ENCODE assay signal across 7 mouse cellular contexts in genomic region chr17:46782341-46783221, GRCm38 (mm10). TPM values are rescaled to one million over a fixed set of nuclear protein-coding genes. Genes with fewer than 3 reads are reported as not detected.
DNase-seq lines count a peak whose midpoint lies in the region; ATAC-seq lines count a peak whose summit lies in the region.

TSS of gene Rpl7l1 (minus strand) at chr17:46782672.

- H3K4me3 ChIP-seq in embryonic facial prominence, embryonic 10.5 days = peak within 1 kb of the TSS; percentile 81
- peak within 1 kb of the TSS; percentile 78 for H3K4me3 ChIP-seq in limb, embryonic 10.5 days
- H3K4me3 ChIP-seq in midbrain, embryonic 13.5 days (replicated peaks) = peak within 1 kb of the TSS; percentile 72

- H3K4me2 ChIP-seq in midbrain, embryonic 13.5 days (replicated peaks) = peak within 1 kb of the TSS; percentile 75

- peak; percentile 92 for ATAC-seq in granulocyte monocyte progenitor cell, adult 5-6 weeks (replicated peaks; ENCODE audit: poor library complexity, severe bottlenecking)
- peak; percentile 96 for ATAC-seq in midbrain, embryonic 13.5 days

- peaks cover 38% of the 10 kb centered on the region for H3K36me3 ChIP-seq in embryonic facial prominence, embryonic 10.5 days (replicated peaks)
- peaks cover 37% of the 10 kb centered on the region for H3K36me3 ChIP-seq in limb, embryonic 10.5 days
- peaks cover 29% of the 10 kb centered on the region for H3K36me3 ChIP-seq in midbrain, embryonic 13.5 days

- no peaks in the 10 kb centered on the region for H3K27me3 ChIP-seq in embryonic facial prominence, embryonic 10.5 days (replicated peaks; ENCODE audit: low read depth, poor library complexity, severe bottlenecking)
- no peaks in the 10 kb centered on the region for H3K27me3 ChIP-seq in limb, embryonic 10.5 days (ENCODE audit: low read depth, poor library complexity, severe bottlenecking)
- no peaks in the 10 kb centered on the region for H3K27me3 ChIP-seq in midbrain, embryonic 13.5 days

- peaks cover 8% of the 10 kb centered on the region for H3K4me1 ChIP-seq in embryonic facial prominence, embryonic 10.5 days
- peaks cover 7% of the 10 kb centered on the region for H3K4me1 ChIP-seq in limb, embryonic 10.5 days
- H3K4me1 ChIP-seq in midbrain, embryonic 13.5 days (replicated peaks) = peaks cover 16% of the 10 kb centered on the region

- no peaks in the 10 kb centered on the region for H3K9me3 ChIP-seq in embryonic facial prominence, embryonic 10.5 days
- H3K9me3 ChIP-seq in limb, embryonic 10.5 days (replicated peaks) = no peaks in the 10 kb centered on the region
- no peaks in the 10 kb centered on the region for H3K9me3 ChIP-seq in midbrain, embryonic 13.5 days

- H3K9ac ChIP-seq in midbrain, embryonic 13.5 days (replicated peaks) = peak within 1 kb of the TSS; percentile 85

- DNase-seq in adrenal gland, postnatal 10 days = peak; percentile 95
- peak; percentile 94 for DNase-seq in embryonic facial prominence, embryonic 10.5 days (ENCODE audit: low spot score)
- DNase-seq in kidney, adult 11 months = peak; percentile 89
- DNase-seq in limb, embryonic 10.5 days (ENCODE audit: low spot score) = peak; percentile 91
- DNase-seq in spleen, adult 12 weeks (ENCODE audit: low spot score) = peak; percentile 90

- peak within 1 kb of the TSS; percentile 88 for H3K27ac ChIP-seq in embryonic facial prominence, embryonic 10.5 days (replicated peaks)
- peak within 1 kb of the TSS; percentile 92 for H3K27ac ChIP-seq in limb, embryonic 10.5 days
- H3K27ac ChIP-seq in midbrain, embryonic 13.5 days = peak within 1 kb of the TSS; percentile 92

- 1% methylated on average over 44 of the region's 44 CpGs for WGBS in embryonic facial prominence, embryonic 10.5 days
- under 1% methylated on average over 44 of the region's 44 CpGs for WGBS in limb, embryonic 10.5 days
- 1% methylated on average over 44 of the region's 44 CpGs for WGBS in midbrain, embryonic 13.5 days

RNA-seq across cellular contexts. Expression of gene Rpl7l1, which starts in this region (rescaled TPM):
- total RNA-seq in adrenal gland, postnatal 10 days (2021) = 10 to 100 TPM; 84.3 to 99.2 TPM
- polyA plus RNA-seq in embryonic facial prominence, embryonic 10.5 days (2016; fragmentation: Nextera tagmentation; extraction: Ambion mirVana) = 222 and 236 TPM in 2 replicates
- 77.5 and 102 TPM in 2 replicates for total RNA-seq in granulocyte monocyte progenitor cell, adult 5-6 weeks (2014; fragmentation: Nextera tagmentation)
- 153 and 206 TPM in 2 replicates for total RNA-seq in granulocyte monocyte progenitor cell, adult 5-6 weeks (2017)
- 224 and 254 TPM in 2 replicates for polyA plus RNA-seq in limb, embryonic 10.5 days (2016; fragmentation: Nextera tagmentation; extraction: Ambion mirVana)
- polyA plus RNA-seq in midbrain, embryonic 13.5 days (2015; fragmentation: Nextera tagmentation; extraction: Ambion mirVana) = 119 and 125 TPM in 2 replicates

Comparison
In these comparisons a context has a peak if more than half of its experiments do, and no peak if none do; other contexts are left out.
1. Peak in every context shown above with its lines: DNase-seq, ATAC-seq, H3K4me3 ChIP-seq and H3K27ac ChIP-seq.